Mouse (Mus musculus): ENCODE results near the gene Ppt1. TPM values are rescaled to one million over a fixed set of nuclear protein-coding genes. Genes with fewer than 3 reads are reported as not detected.

Gene Ppt1
- polyA plus RNA-seq, 1 experiment from 2014 or later: 91.5 TPM

DNA sequence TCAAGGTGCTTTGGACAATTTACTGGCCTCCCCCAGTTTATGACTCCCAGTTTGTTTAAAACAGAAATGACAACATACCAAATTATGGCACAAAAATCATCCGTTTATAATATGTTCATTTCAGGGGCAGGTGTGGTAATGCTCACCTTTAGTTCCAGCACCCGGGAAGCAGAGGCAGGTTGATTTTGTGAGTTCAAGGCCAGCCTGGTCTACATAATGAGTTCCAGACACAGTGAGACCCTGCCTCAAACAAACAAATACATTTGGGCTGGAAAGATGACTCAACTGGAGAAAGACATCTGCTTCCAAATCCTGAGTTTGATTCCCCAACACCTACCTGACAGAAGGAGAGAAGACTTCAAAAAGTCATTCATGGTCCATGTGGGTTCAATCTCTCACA, 51.3 kb downstream of the Ppt1 start:
- WGBS: 78% methylated on average over 2 of the region's 2 CpGs
- no peaks in the 10 kb centered on the region for H3K27me3 ChIP-seq (ENCODE audit: control insufficient read depth, insufficient read depth, low read length)
- H3K9me3 ChIP-seq (replicated peaks; ENCODE audit: control insufficient read depth, low read length): no peaks in the 10 kb centered on the region
- no peaks in the 10 kb centered on the region for H3K36me3 ChIP-seq (ENCODE audit: control insufficient read depth, insufficient read depth)
- H3K4me3 ChIP-seq (ENCODE audit: low read length): no peak overlapping the region
- no peak for ATAC-seq (replicated peaks; ENCODE audit: extremely low read depth, insufficient read depth, low FRiP score)
- peak overlapping the region; percentile 97 for H3K27ac ChIP-seq (ENCODE audit: low read length)
- no peak overlapping the region for H3K9ac ChIP-seq (ENCODE audit: low read length)
- H3K4me1 ChIP-seq (ENCODE audit: control insufficient read depth, insufficient read depth, low read length): peaks cover 38% of the 10 kb centered on the region
- peak overlapping the region; percentile 89; the same call in 1 of the 2 replicates for H3K4me2 ChIP-seq (ENCODE audit: low read depth, low read length)

GRCm38 (mm10) chr4:122890881-122891481, 54.9 kb downstream of the Ppt1 start:
- no peaks in the 10 kb centered on the region for H3K36me3 ChIP-seq (ENCODE audit: control insufficient read depth, insufficient read depth)
- H3K27ac ChIP-seq (ENCODE audit: low read length): peak overlapping the region; percentile 60
- no peaks in the 10 kb centered on the region for H3K9me3 ChIP-seq (replicated peaks; ENCODE audit: control insufficient read depth, low read length)
- no peaks in the 10 kb centered on the region for H3K27me3 ChIP-seq (ENCODE audit: control insufficient read depth, insufficient read depth, low read length)
- no peak overlapping the region for H3K4me3 ChIP-seq (ENCODE audit: low read length)
- no peak overlapping the region for H3K9ac ChIP-seq (ENCODE audit: low read length)
- peak; percentile 49 for ATAC-seq (replicated peaks; ENCODE audit: extremely low read depth, insufficient read depth, low FRiP score)
- 13% methylated on average over 3 of the region's 3 CpGs for WGBS
- no peak overlapping the region for H3K4me2 ChIP-seq (ENCODE audit: low read depth, low read length)
- peaks cover 21% of the 10 kb centered on the region for H3K4me1 ChIP-seq (ENCODE audit: control insufficient read depth, insufficient read depth, low read length)

- peak overlapping the region; percentile 64 for H3K27ac ChIP-seq (ENCODE audit: low read length)
- H3K9ac ChIP-seq (ENCODE audit: low read length): 0 out of 2 replicates have a peak overlapping the region, but pooled peaks have one; percentile 21
- no peaks in the 10 kb centered on the region for H3K27me3 ChIP-seq (ENCODE audit: control insufficient read depth, insufficient read depth, low read length)
- H3K9me3 ChIP-seq (replicated peaks; ENCODE audit: control insufficient read depth, low read length): no peaks in the 10 kb centered on the region
- H3K4me2 ChIP-seq (ENCODE audit: low read depth, low read length): no peak overlapping the region
- H3K36me3 ChIP-seq (ENCODE audit: control insufficient read depth, insufficient read depth): no peaks in the 10 kb centered on the region
- 35% methylated on average over 1 of the region's 1 CpGs for WGBS
- no peak overlapping the region for H3K4me3 ChIP-seq (ENCODE audit: low read length)
- no peak for ATAC-seq (replicated peaks; ENCODE audit: extremely low read depth, insufficient read depth, low FRiP score)
- peaks cover 21% of the 10 kb centered on the region for H3K4me1 ChIP-seq (ENCODE audit: control insufficient read depth, insufficient read depth, low read length)
These were observed 55.6 kb downstream of the Ppt1 start for GRCm38 (mm10) chr4:122891597-122891996.

GRCm38 (mm10) chr4:122892157-122892556, 56.1 kb downstream of the Ppt1 start:
- WGBS: 55% methylated on average over 5 of the region's 5 CpGs
- peak overlapping the region; percentile 64 for H3K27ac ChIP-seq (ENCODE audit: low read length)
- no peak for ATAC-seq (replicated peaks; ENCODE audit: extremely low read depth, insufficient read depth, low FRiP score)

GRCm38 (mm10) chr4:122897750-122898149, 61.7 kb downstream of the Ppt1 start:
- no peak overlapping the region for H3K4me3 ChIP-seq (ENCODE audit: low read length)
- 73% methylated on average over 4 of the region's 4 CpGs for WGBS
- no peak overlapping the region for H3K4me2 ChIP-seq (ENCODE audit: low read depth, low read length)
- H3K36me3 ChIP-seq (ENCODE audit: control insufficient read depth, insufficient read depth): no peaks in the 10 kb centered on the region
- ATAC-seq (replicated peaks; ENCODE audit: extremely low read depth, insufficient read depth, low FRiP score): no peak
- H3K9ac ChIP-seq (ENCODE audit: low read length): no peak overlapping the region
- no peaks in the 10 kb centered on the region for H3K4me1 ChIP-seq (ENCODE audit: control insufficient read depth, insufficient read depth, low read length)
- H3K27ac ChIP-seq (ENCODE audit: low read length): no peak overlapping the region
- H3K27me3 ChIP-seq (ENCODE audit: control insufficient read depth, insufficient read depth, low read length): no peaks in the 10 kb centered on the region
- no peaks in the 10 kb centered on the region for H3K9me3 ChIP-seq (replicated peaks; ENCODE audit: control insufficient read depth, low read length)

More at GRCm38 (mm10) chr4:122892157-122892556, 56.1 kb downstream of the Ppt1 start:
- Histone ChIP-seq H3K4me1 (ENCODE audit: control insufficient read depth, insufficient read depth, low read length) (peaks cover 17% of the 10 kb centered on the region), H3K9ac (ENCODE audit: low read length) (no peak overlapping the region), H3K9me3 (replicated peaks; ENCODE audit: control insufficient read depth, low read length) (no peaks in the 10 kb centered on the region), H3K4me3 (ENCODE audit: low read length) (no peak overlapping the region), H3K27me3 (ENCODE audit: control insufficient read depth, insufficient read depth, low read length) (no peaks in the 10 kb centered on the region), H3K36me3 (ENCODE audit: control insufficient read depth, insufficient read depth) (no peaks in the 10 kb centered on the region), H3K4me2 (ENCODE audit: low read depth, low read length) (no peak overlapping the region)

GRCm38 (mm10) chr4:122898313-122898712, 62.3 kb downstream of the Ppt1 start:
- Histone ChIP-seq H3K4me2 (ENCODE audit: low read depth, low read length) (no peak overlapping the region), H3K4me3 (ENCODE audit: low read length) (no peak overlapping the region), H3K9ac (ENCODE audit: low read length) (no peak overlapping the region), H3K27ac (ENCODE audit: low read length) (no peak overlapping the region), H3K27me3 (ENCODE audit: control insufficient read depth, insufficient read depth, low read length) (no peaks in the 10 kb centered on the region), H3K36me3 (ENCODE audit: control insufficient read depth, insufficient read depth) (no peaks in the 10 kb centered on the region), H3K4me1 (ENCODE audit: control insufficient read depth, insufficient read depth, low read length) (no peaks in the 10 kb centered on the region), H3K9me3 (replicated peaks; ENCODE audit: control insufficient read depth, low read length) (no peaks in the 10 kb centered on the region)
- 11% methylated on average over 5 of the region's 5 CpGs for WGBS
- no peak for ATAC-seq (replicated peaks; ENCODE audit: extremely low read depth, insufficient read depth, low FRiP score)

DNA sequence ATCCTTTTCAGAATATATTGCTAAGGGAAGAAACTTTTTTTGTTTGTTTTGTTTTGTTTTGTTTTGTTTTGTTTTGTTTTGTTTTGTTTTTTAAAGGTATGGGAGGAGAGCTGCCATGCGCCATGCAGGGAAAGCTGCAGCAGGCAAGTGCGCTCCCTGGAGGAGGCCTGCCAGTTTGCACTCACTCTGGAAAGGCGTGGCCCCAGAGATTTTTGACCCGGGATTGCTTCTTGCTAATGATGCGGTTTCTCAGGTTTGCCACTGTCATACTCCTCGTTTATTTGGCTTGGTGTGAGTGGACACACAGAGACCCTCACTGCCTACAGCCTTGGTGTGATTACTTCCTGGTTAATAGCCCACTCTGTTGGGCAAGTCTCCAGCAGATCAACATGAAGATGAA, 66.1 kb downstream of the Ppt1 start:
- H3K36me3 ChIP-seq (ENCODE audit: control insufficient read depth, insufficient read depth): no peaks in the 10 kb centered on the region
- no peak overlapping the region for H3K4me2 ChIP-seq (ENCODE audit: low read depth, low read length)
- no peaks in the 10 kb centered on the region for H3K27me3 ChIP-seq (ENCODE audit: control insufficient read depth, insufficient read depth, low read length)
- no peak for ATAC-seq (replicated peaks; ENCODE audit: extremely low read depth, insufficient read depth, low FRiP score)
- H3K9ac ChIP-seq (ENCODE audit: low read length): no peak overlapping the region
- H3K9me3 ChIP-seq (replicated peaks; ENCODE audit: control insufficient read depth, low read length): no peaks in the 10 kb centered on the region
- WGBS: 26% methylated on average over 6 of the region's 6 CpGs
- no peaks in the 10 kb centered on the region for H3K4me1 ChIP-seq (ENCODE audit: control insufficient read depth, insufficient read depth, low read length)
- no peak overlapping the region for H3K4me3 ChIP-seq (ENCODE audit: low read length)
- H3K27ac ChIP-seq (ENCODE audit: low read length): no peak overlapping the region

DNA sequence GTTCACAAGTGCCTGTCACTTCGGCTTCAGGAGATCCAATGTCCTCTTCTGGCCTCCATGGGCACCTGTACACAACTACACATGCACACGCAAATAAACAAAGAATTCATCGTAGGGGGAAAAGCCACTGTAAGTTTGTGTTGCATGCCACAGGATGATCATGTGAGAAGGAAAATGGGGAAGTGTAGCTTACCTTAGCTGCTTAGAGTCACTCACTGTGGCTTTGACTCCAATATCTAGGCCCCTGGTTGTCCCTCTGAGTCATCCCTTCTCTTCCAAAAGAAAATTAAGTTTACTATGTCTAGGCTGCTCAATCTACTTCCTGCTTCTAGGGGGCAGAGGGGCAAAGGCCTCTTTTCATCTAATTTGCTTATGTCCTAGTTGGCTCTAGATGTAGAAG, 67.7 kb downstream of the Ppt1 start:
- no peaks in the 10 kb centered on the region for H3K36me3 ChIP-seq (ENCODE audit: control insufficient read depth, insufficient read depth)
- H3K27ac ChIP-seq (ENCODE audit: low read length): no peak overlapping the region
- H3K9ac ChIP-seq (ENCODE audit: low read length): no peak overlapping the region
- 89% methylated on average over 3 of the region's 3 CpGs for WGBS
- no peaks in the 10 kb centered on the region for H3K4me1 ChIP-seq (ENCODE audit: control insufficient read depth, insufficient read depth, low read length)
- peaks cover 3% of the 10 kb centered on the region; the same call in 1 of the 2 replicates for H3K9me3 ChIP-seq (replicated peaks; ENCODE audit: control insufficient read depth, low read length)
- H3K27me3 ChIP-seq (ENCODE audit: control insufficient read depth, insufficient read depth, low read length): no peaks in the 10 kb centered on the region
- no peak overlapping the region for H3K4me3 ChIP-seq (ENCODE audit: low read length)
- no peak overlapping the region for H3K4me2 ChIP-seq (ENCODE audit: low read depth, low read length)
- ATAC-seq (replicated peaks; ENCODE audit: extremely low read depth, insufficient read depth, low FRiP score): no peak

DNA sequence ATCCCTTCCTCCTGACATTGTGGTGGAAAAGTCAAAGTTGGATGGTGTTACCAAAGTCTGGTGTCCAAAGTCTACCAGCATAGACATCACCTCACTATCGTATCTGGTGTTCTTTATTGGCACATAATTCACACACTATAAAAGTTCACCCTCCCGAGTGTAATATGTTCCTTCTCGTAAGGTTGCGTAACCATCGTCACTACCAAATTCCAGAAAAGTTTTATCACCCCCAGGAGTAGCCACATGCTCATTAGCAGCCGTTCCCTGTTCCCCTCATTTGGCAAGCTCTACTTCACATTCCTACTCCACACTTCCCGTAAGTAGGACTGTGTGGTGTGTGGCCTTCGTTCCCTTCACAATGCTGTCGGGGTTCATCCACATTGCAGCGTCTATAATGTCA, 69.3 kb downstream of the Ppt1 start:
- WGBS: 72% methylated on average over 10 of the region's 10 CpGs
- H3K27me3 ChIP-seq (ENCODE audit: control insufficient read depth, insufficient read depth, low read length): no peaks in the 10 kb centered on the region
- H3K27ac ChIP-seq (ENCODE audit: low read length): no peak overlapping the region
- no peaks in the 10 kb centered on the region for H3K36me3 ChIP-seq (ENCODE audit: control insufficient read depth, insufficient read depth)
- H3K4me3 ChIP-seq (ENCODE audit: low read length): no peak overlapping the region
- no peaks in the 10 kb centered on the region for H3K4me1 ChIP-seq (ENCODE audit: control insufficient read depth, insufficient read depth, low read length)
- no peak overlapping the region for H3K4me2 ChIP-seq (ENCODE audit: low read depth, low read length)
- no peak overlapping the region for H3K9ac ChIP-seq (ENCODE audit: low read length)
- peaks cover 3% of the 10 kb centered on the region; the same call in 1 of the 2 replicates for H3K9me3 ChIP-seq (replicated peaks; ENCODE audit: control insufficient read depth, low read length)
- no peak for ATAC-seq (replicated peaks; ENCODE audit: extremely low read depth, insufficient read depth, low FRiP score)
